Mouse (Mus musculus) megakaryocyte, embryonic 14.5 days (primary cell): ENCODE data around the gene Dnajb13.

Experiments
- FLI1 ChIP-seq: IDR thresholded peaks from 2 replicates; pipeline ENCODE4 v1.6.1; 2012; ENCODE audit warnings: low read length, inconsistent platforms, mixed read lengths
- GATA1 ChIP-seq: IDR thresholded peaks from 3 replicates; pipeline ENCODE4 v1.6.1; 2012; ENCODE audit warnings: mixed read lengths, low read length, inconsistent platforms, borderline replicate concordance

GRCm38 (mm10) chr7:100465656-100466309, 49.0 kb downstream of the Dnajb13 start:
- TF ChIP-seq GATA1 (no peak), FLI1 (no peak)
